Mouse (Mus musculus) T-helper 17 cell (primary cell): Measurements from ENCODE around the gene Fcrl1.
"Not testable (repeated sequence)": the region's sequence is repeated elsewhere in the genome, so short reads cannot be mapped to it uniquely, and the experiment has no call there.

Experiments
- in situ Hi-C, 2 experiments: fragments of 300-600 bp; cut with MboI, MseI; formaldehyde crosslinking; loops; 1 replicate in 1 of 2; 2 replicates in 1 of 2; pipeline ENCODE4 v1.15.1; 2025; ENCODE audit warnings: high pct_unique_total_duplicates in 2 of 2

The Fcrl1 gene

DNA sequence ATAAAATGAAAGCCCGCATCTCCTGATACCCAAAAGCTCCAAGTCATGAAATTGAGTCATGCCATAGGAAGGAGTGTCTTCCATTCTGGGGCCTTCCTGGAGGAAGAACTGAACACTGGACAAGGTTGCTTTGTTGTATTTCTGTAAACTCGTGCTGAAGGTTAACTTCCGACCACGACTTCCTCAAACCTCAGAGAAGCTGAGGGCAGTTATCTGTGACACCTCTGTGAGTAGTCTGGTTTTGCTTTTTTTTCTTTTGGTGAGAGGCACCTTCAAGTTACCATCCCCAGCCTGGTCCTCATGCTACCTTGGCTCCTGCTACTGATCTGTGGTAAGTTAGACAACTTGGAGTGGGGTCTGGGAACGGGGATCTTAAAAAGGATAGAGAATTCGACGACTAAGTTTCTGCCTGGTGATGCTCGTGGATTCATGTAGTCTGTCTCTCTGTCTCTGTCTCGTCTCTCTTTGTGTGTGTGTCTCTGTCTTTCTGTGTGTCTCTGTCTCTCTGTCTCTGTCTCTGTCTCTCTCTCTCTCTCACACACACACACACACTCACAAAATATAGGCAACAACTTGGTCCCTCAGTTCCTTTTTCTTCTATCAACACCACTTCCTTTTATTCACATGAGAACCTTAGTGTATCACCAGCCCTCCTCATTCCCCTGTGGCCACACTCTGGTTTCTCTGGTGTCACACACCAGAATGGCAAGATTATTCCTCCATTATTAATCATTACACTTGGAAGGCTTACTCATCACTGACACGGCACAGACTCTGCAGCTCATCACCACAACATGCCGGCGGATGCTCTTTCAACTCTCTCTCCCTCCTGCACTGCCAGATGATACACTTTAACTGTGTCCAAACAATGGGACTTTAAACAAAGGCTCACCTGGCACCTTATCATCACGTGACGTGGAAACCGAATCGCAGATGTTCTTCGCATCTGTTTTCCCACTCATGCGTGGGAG, at the start of gene Fcrl1:
Gene Fcrl1 (plus strand): TSS at position 193 of the 971 bp plus-strand sequence.
- in situ Hi-C loops, result no loop called here

DNA sequence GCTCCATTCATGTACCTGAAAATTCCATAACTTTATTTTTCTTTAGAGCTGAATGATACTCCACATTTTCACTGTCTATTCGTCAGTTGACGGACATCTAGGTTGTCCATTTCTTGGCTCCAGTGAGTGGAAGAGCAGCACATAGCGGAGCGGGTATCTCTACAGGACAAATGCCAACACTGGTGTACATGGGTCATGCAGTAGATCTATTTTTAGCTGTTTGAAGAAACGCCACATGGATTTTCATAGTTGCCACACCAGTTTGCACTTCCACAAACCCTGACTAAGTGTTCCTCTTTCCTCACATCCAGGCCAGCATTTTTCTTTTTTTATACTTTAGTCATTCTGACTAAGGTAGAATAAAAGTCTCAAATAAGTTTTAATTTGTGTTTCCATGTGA, 38.3 kb upstream of the Fcrl1 start:
- in situ Hi-C loops, result no loop called here

- in situ Hi-C loops, result not testable (repeated sequence)
These were observed 25.2 kb upstream of the Fcrl1 start for GRCm38 (mm10) chr3:87350992-87351391.

DNA sequence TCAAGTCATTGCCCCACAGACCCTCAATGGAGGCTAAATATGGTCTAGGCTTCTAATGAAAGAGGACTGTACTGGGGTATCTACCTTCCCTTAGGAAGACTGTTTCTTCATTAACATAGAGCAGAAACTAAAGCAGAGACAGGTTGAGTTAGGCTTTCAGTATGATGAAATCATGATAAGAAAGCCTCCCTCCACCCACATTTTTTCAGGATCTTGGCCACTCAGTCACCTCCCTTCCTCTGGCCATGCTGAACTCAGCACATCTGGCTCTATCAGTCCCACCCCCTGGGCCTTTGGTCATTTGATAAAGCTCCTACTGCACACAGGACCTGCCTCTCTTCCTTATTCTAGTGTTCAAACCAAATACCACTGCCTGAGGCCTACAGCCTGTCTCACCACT, 18.6 kb upstream of the Fcrl1 start, which contains the start of gene Cd5l:
Gene Cd5l (plus strand): TSS at position 301 of the 400 bp plus-strand sequence.
- in situ Hi-C loops, result no loop called here

DNA sequence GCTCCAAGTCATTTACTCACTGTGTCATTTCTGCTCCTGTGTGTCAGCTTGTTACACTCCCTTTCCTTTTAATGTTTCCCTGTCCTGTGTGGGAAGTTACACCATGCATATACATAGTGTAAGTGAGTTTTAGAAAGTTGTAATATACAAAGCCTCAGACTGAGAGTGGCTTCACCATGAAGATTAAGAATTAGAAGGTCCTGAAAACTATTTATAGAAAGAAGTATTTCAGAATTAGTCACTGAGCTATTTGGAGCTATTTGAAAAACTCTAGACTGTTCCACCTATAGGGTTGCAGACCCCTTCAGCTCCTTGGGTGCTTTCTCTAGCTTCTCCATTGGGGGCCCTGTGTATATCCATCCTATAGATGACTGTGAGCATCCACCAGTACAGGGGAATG, 17.0 kb upstream of the Fcrl1 start:
- in situ Hi-C loops, result no loop called here

GRCm38 (mm10) chr3:87360466-87360865, 15.7 kb upstream of the Fcrl1 start:
- in situ Hi-C loops, result loop anchor here in 1 of 2 experiments (10.0 kb wide), 1 partner anchor 1216 kb away; the partner anchor contains the start of gene Rps3a1

- in situ Hi-C loops, result loop anchor here in 1 of 2 experiments (10.0 kb wide), 1 partner anchor 1221 kb away; the partner anchor contains the start of gene Rps3a1
These were observed 10.5 kb upstream of the Fcrl1 start for GRCm38 (mm10) chr3:87365691-87366090.

DNA sequence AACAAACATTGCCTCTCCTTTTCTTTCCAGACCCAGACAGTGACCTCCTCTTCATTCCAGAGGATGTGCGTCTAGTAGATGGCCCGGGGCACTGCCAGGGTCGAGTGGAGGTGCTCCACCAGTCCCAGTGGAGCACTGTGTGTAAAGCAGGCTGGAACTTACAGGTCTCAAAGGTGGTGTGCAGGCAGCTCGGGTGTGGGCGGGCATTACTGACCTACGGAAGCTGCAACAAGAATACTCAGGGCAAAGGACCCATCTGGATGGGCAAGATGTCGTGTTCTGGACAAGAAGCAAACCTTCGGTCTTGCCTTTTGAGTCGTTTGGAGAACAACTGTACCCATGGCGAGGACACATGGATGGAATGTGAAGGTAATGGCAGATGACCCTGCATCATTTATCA, 8.7 kb upstream of the Fcrl1 start:
- in situ Hi-C loops, result loop anchor here in 1 of 2 experiments (10.0 kb wide), 1 partner anchor 1223 kb away; the partner anchor contains the start of gene Rps3a1

DNA sequence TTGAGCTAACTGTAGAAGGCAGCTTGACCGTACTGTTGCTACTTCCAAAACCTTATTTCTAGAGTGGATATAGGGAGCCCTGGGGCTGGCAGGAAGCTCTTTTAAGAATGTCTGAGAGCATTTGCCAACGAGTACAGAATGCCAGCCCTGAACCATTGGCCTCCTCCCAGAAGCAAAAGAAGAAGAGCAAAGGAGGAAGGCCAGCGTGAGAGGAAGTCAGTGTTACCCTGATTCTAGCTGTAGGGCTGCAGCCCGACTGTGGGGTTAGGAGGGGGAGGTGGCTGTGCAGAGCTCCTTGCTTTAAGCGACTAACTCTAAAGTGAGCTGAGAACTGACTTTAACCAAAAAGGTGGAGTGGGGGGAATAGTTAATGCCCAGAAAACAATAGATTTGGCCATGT, 7.0 kb upstream of the Fcrl1 start:
- in situ Hi-C loops, result loop anchor here in 1 of 2 experiments (10.0 kb wide), 1 partner anchor 1224 kb away; the partner anchor contains the start of gene Rps3a1

GRCm38 (mm10) chr3:87377228-87377627, 1.0 kb downstream of the Fcrl1 start:
- in situ Hi-C loops, result no loop called here

- in situ Hi-C loops, result no loop called here
These were observed 1.5 kb downstream of the Fcrl1 start for GRCm38 (mm10) chr3:87377719-87378118.

DNA sequence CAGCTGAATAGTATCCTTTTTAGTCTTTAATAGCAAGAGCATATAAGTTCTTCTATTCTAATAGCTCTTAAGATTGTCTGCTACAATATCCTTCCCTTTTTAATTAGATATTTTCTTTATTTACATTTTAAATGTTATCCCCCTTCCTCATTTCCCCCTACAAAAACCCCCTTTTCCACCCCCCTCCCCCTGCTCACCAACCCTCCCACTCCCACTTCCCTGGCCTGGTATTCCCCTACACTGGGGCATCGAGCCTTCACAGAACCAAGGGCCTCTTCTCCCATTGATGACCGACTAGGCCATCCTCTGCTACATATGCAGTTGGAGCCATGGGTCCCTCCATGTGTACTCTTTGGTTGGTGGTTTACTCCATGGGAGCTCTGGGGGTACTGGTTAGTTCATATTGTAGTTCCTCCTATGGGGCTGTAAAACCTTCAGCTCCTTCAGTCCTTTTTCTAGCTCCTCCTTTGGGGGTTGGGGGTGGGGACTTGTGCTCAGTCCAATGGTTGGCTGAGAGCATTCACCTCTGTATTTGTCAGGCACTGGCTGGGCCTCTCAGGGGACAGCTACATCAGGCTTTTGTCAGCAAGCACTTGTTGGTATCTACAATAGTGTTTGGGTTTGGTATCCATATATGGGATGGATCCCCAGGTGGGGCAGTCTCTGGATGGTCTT, 3.6 kb downstream of the Fcrl1 start:
- in situ Hi-C loops, result not testable (repeated sequence)

DNA sequence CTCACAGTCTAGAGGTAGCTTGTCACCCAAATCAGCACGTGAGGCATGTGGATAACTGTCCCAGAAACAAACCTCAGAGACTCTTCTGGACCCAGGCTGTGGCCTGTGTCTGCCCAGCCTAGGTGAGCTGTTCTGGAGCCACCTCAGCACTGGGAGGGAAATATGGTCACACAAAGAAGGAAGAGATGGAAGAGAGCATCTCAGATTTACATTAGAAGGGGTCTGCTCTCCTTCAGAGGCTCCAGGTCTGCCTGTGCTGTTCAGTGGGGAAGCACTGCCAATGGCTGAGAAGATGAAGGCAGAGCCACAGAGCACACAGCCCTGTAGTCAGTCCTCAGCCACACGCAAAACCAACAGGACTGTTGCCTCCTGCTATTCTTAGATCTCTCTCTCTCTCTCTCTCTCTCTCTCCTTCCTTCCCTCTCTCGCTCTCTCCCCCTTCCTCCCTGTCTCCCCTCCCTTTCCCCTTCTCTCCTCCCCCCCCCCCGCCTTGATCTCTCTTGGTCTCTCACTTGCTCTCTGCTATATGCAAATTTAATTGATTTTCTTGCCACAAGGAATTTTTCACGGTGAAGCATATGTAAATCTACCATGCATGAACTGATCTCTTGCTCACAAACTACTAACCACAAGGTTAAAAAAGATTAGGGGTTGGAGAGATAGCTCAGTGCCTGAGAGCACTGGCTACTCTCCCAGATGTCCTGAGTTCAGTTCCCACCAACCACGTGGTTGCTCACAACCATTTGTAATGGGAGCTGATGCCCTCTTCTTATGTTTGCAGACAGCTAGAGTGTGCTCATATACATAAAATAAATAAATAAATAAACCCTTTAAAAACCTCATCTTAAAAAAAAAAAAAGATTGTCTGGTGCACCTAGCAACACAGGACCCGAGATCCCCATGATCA, 5.9 kb downstream of the Fcrl1 start:
- in situ Hi-C loops, result no loop called here

- in situ Hi-C loops, result no loop called here
These were observed 7.1 kb downstream of the Fcrl1 start for GRCm38 (mm10) chr3:87383308-87383707.

DNA sequence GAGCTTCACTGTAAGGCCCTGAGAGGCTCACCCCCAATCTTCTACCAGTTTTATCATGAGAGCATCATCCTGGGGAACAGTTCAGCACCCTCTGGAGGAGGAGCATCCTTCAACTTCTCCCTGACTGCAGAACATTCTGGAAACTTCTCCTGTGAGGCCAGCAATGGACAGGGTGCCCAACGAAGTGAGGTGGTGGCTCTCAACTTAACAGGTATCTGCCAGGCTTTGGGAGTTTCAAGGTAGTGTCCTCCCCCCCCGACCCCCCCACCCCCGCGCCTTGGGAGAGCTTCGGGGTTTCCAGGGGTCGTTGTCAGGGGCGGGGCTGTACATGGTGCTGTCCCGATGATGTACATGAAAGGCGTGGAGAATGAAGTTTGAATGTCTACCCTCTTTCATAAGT, 8.9 kb downstream of the Fcrl1 start:
- in situ Hi-C loops, result no loop called here

- in situ Hi-C loops, result no loop called here
These were observed 14.7 kb downstream of the Fcrl1 start for GRCm38 (mm10) chr3:87390935-87391334.

GRCm38 (mm10) chr3:87398809-87399208, 22.6 kb downstream of the Fcrl1 start:
- in situ Hi-C loops, result no loop called here

GRCm38 (mm10) chr3:87399906-87400305, 23.7 kb downstream of the Fcrl1 start:
- in situ Hi-C loops, result no loop called here

GRCm38 (mm10) chr3:87401321-87401720, 25.1 kb downstream of the Fcrl1 start:
- in situ Hi-C loops, result no loop called here

GRCm38 (mm10) chr3:87408171-87408570, 32.0 kb downstream of the Fcrl1 start:
- in situ Hi-C loops, result loop anchor here in 1 of 2 experiments (5.0 kb wide), 1 partner anchor 81 kb away; no protein-coding TSS in a partner anchor
